Comparison of ENCODE assay signal across 8 mouse cellular contexts in the genomic region with DNA sequence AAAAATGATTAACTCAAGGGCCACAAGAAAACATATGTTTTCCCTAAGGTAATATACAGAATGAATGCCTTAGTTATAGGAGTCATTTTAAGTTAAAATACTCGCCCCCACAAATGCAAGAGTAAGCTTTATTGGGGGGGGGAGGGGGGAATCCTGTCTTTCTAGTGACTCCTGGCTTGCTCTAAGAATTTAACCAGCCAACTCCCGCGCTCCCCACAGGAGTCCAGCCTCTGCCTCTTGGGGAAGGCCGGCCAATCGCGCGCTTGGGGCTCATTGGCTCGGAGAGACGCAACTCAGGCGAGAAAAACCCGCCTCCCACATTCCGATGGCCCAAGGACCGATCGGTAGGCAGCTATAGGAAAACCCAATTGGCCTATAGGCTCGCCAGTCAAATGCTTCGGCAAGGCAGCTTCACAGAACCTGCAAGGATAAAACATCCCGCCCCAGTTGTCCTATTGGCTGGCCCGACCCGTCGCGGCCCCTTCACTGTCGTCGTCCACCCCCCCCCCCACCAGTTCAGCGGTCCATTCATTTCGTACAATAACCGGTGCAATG. TPM values are rescaled to one million over a fixed set of nuclear protein-coding genes. Genes with fewer than 3 reads are reported as not detected.
DNase-seq lines count a peak whose midpoint lies in the region; ATAC-seq and TF ChIP-seq lines count a peak whose summit lies in the region.

No protein-coding gene starts in this region.

- no peaks in the 10 kb centered on the region for H3K9me3 ChIP-seq in hindbrain, embryonic 12.5 days (replicated peaks)
- H3K9me3 ChIP-seq in lung, postnatal 0 days (ENCODE audit: low read length): no peaks in the 10 kb centered on the region

- peak; percentile 88 for DNase-seq in Patski (ENCODE audit: low read depth, low spot score)
- peak; percentile 95 to 97 for DNase-seq in cerebellum, postnatal 10 days
- DNase-seq in frontal cortex, adult 2 months (ENCODE audit: extremely low spot score in 1 of 2, low spot score in 1 of 2): peak; percentile 96
- peak; percentile 86 to 90 for DNase-seq in layer of hippocampus, postnatal 10 days (ENCODE audit: low spot score in 2 of 2)
- peak; percentile 98 for DNase-seq in lung, postnatal 0 days (ENCODE audit: low spot score)
- DNase-seq in ovary, postnatal 14 days (ENCODE audit: low spot score): peak; percentile 74
- DNase-seq in thymus, postnatal 10 days (ENCODE audit: low spot score in 2 of 2): peak; percentile 86 to 93

- peak overlapping the region; percentile 89 for H3K27ac ChIP-seq in hindbrain, embryonic 12.5 days
- peak overlapping the region; percentile 94 for H3K27ac ChIP-seq in lung, postnatal 0 days (ENCODE audit: low read length)

- no peak for TF ChIP-seq EP300 in lung, postnatal 0 days (IDR thresholded peaks at IDR 0.05)

- ATAC-seq in Patski: peak; percentile 91
- peak; percentile 91 for ATAC-seq in hindbrain, embryonic 12.5 days (ENCODE audit: low FRiP score)
- peak; percentile 82 for ATAC-seq in lung, postnatal 0 days

- 0% methylated on average over 26 of the region's 26 CpGs for WGBS in hindbrain, embryonic 12.5 days
- under 1% methylated on average over 26 of the region's 26 CpGs for WGBS in lung, postnatal 0 days

- peaks cover 35% of the 10 kb centered on the region for H3K4me1 ChIP-seq in hindbrain, embryonic 12.5 days
- no peaks in the 10 kb centered on the region for H3K4me1 ChIP-seq in lung, postnatal 0 days (ENCODE audit: insufficient read depth, low read depth, low read length)

- H3K27me3 ChIP-seq in Patski: no peaks in the 10 kb centered on the region
- H3K27me3 ChIP-seq in hindbrain, embryonic 12.5 days: no peaks in the 10 kb centered on the region
- H3K27me3 ChIP-seq in lung, postnatal 0 days (replicated peaks; ENCODE audit: insufficient read depth, low read length): no peaks in the 10 kb centered on the region

- no peak for TF ChIP-seq CTCF in Patski (IDR thresholded peaks at IDR 0.05)
- TF ChIP-seq CTCF in lung, postnatal 0 days (IDR thresholded peaks at IDR 0.05): no peak

- peaks cover 34% of the 10 kb centered on the region for H3K36me3 ChIP-seq in hindbrain, embryonic 12.5 days
- H3K36me3 ChIP-seq in lung, postnatal 0 days (ENCODE audit: insufficient read depth, low read length): peaks cover 7% of the 10 kb centered on the region; the same call in 1 of the 2 replicates

- H3K4me3 ChIP-seq in hindbrain, embryonic 12.5 days: peak overlapping the region; percentile 66
- H3K4me3 ChIP-seq in lung, postnatal 0 days (ENCODE audit: low read depth, low read length): peak overlapping the region; percentile 69

- H3K4me2 ChIP-seq in hindbrain, embryonic 12.5 days (replicated peaks): peak overlapping the region; percentile 62
- peak overlapping the region; percentile 52 for H3K4me2 ChIP-seq in lung, postnatal 0 days (replicated peaks; ENCODE audit: low read depth, low read length)

- in situ Hi-C loops in Patski (cut with MboI; ENCODE audit: low pct_unique_long_range_greater_than_20kb): no loop called here

- POLR2A ChIA-PET in Patski (lab: Charles Lee): interaction anchor here (1.1 to 1.5 kb wide), 3 partner anchors 8 to 84 kb away, joined by 3 to 6 read pairs (median 5); no protein-coding TSS in a partner anchor

- CTCF ChIA-PET in Patski (lab: Charles Lee): interaction anchor here (2.1 kb wide), 1 partner anchor 273 kb away, joined by 5 read pairs; a partner anchor contains a TSS

- peak overlapping the region; percentile 78 for H3K9ac ChIP-seq in hindbrain, embryonic 12.5 days
- H3K9ac ChIP-seq in lung, postnatal 0 days (replicated peaks; ENCODE audit: low read depth): peak overlapping the region; percentile 3; the same call in 1 of the 2 replicates

RNA-seq across cellular contexts. Expression of a gene that starts 0.4 kb away (rescaled TPM):
- polyA plus RNA-seq in Patski (2021): 92.4 TPM
- 70.1 and 79.9 TPM in 2 replicates for polyA plus RNA-seq in frontal cortex, adult 2 months (2012; rRNA removed)
- 188 and 190 TPM in 2 replicates for polyA plus RNA-seq in hindbrain, embryonic 12.5 days (2016; fragmentation: Nextera tagmentation; extraction: Ambion mirVana)
- 100 to 1,000 TPM; 181 to 188 TPM for total RNA-seq in layer of hippocampus, postnatal 10 days (2021)
- 27.8 and 29.4 TPM in 2 replicates for polyA plus RNA-seq in lung, postnatal 0 days (2015; fragmentation: Nextera tagmentation; extraction: Ambion mirVana)

RNA-seq across cellular contexts. Expression of a gene that starts 1.0 kb away (rescaled TPM):
- 667 TPM for polyA plus RNA-seq in Patski (2021)
- polyA plus RNA-seq in frontal cortex, adult 2 months (2012; rRNA removed): 360 and 407 TPM in 2 replicates
- polyA plus RNA-seq in hindbrain, embryonic 12.5 days (2016; fragmentation: Nextera tagmentation; extraction: Ambion mirVana): 1,137 and 1,149 TPM in 2 replicates
- 100 to 1,000 TPM; 399 to 417 TPM for total RNA-seq in layer of hippocampus, postnatal 10 days (2021)
- polyA plus RNA-seq in lung, postnatal 0 days (2015; fragmentation: Nextera tagmentation; extraction: Ambion mirVana): 200 and 211 TPM in 2 replicates

RNA-seq across cellular contexts. Expression of a gene that starts 19.0 kb away (rescaled TPM):
- polyA plus RNA-seq in Patski (2021): not detected
- 0.48 TPM in 1 of 2 replicates, not detected in the other for polyA plus RNA-seq in frontal cortex, adult 2 months (2012; rRNA removed)
- polyA plus RNA-seq in hindbrain, embryonic 12.5 days (2016; fragmentation: Nextera tagmentation; extraction: Ambion mirVana): 5.1 and 5.4 TPM in 2 replicates
- under 1 TPM in 1 of 2 experiments, not detected in 1; 0.39 TPM for total RNA-seq in layer of hippocampus, postnatal 10 days (2021)
- 10.5 and 11.2 TPM in 2 replicates for polyA plus RNA-seq in lung, postnatal 0 days (2015; fragmentation: Nextera tagmentation; extraction: Ambion mirVana)

RNA-seq across cellular contexts. Expression of a gene that starts 33.3 kb away (rescaled TPM):
- 163 TPM for polyA plus RNA-seq in Patski (2021)
- polyA plus RNA-seq in frontal cortex, adult 2 months (2012; rRNA removed): 141 and 146 TPM in 2 replicates
- polyA plus RNA-seq in hindbrain, embryonic 12.5 days (2016; fragmentation: Nextera tagmentation; extraction: Ambion mirVana): 235 and 247 TPM in 2 replicates
- 100 to 1,000 TPM; 111 to 112 TPM for total RNA-seq in layer of hippocampus, postnatal 10 days (2021)
- polyA plus RNA-seq in lung, postnatal 0 days (2015; fragmentation: Nextera tagmentation; extraction: Ambion mirVana): 162 and 163 TPM in 2 replicates

Comparison
In these comparisons a context has a peak if more than half of its experiments do, and no peak if none do; other contexts are left out.
1. Peak in every context shown above with its lines: DNase-seq, ATAC-seq, H3K4me3 ChIP-seq and H3K27ac ChIP-seq.